Mouse (Mus musculus) bone marrow, adult 2 months (tissue): ENCODE measurements around the gene H2-Q4. TPM values are rescaled to one million over a fixed set of nuclear protein-coding genes. Genes with fewer than 3 reads are reported as not detected.
A peak's percentile ranks its signal among the peaks of the same experiment; 100 is the strongest.
"Not testable (repeated sequence)": the region's sequence is repeated elsewhere in the genome, so short reads cannot be mapped to it uniquely, and the experiment has no call there.

Source experiments
- H3K27ac ChIP-seq: fragments of 200-500 bp; 2 replicates; pipeline ENCODE4 v1.5.1; 2012; ENCODE audit warnings: low read depth, mild to moderate bottlenecking, control low read depth, inconsistent platforms, low read length; ENCODE audit not compliant: control insufficient read depth, poor library complexity, insufficient read depth
- H3K4me1 ChIP-seq: fragments of 200-500 bp; 2 replicates; pipeline ENCODE4 v1.6.1; 2011; ENCODE audit warnings: low read length; ENCODE audit not compliant: control insufficient read depth, insufficient read depth
- H3K4me3 ChIP-seq: fragments of 200-500 bp; replicated peaks from 2 replicates; pipeline ENCODE3; 2011; ENCODE audit warnings: mild to moderate bottlenecking, low read depth, low read length, control low read depth; ENCODE audit not compliant: control insufficient read depth
- CTCF ChIP-seq: fragments of 200-500 bp; IDR thresholded peaks from 2 replicates; pipeline ENCODE4 v1.5.1; 2011; ENCODE audit warnings: low read length, control low read depth; ENCODE audit not compliant: control insufficient read depth, insufficient read depth
- POLR2A ChIP-seq: fragments of 200-500 bp; IDR thresholded peaks from 2 replicates; pipeline ENCODE4 v1.6.1; 2011; ENCODE audit warnings: low read depth, mild to moderate bottlenecking, control low read depth, low read length, borderline replicate concordance; ENCODE audit not compliant: control insufficient read depth
- WGBS: fragments of 180-500 bp; shearing (Covaris S2); methylation state at CpG from one replicate; pipeline ENCODE4 v1.1.7; 2018; 5-methylcytosine and 5-hydroxymethylcytosine counted together
- polyA plus RNA-seq: library from polyadenylated mRNA; stranded (reverse); fragments of >200 nt; gene quantifications from 2 replicates; pipeline ENCODE4 v1.2.4, GENCODE M21; 2011; ENCODE audit warnings: low replicate concordance; ENCODE audit not compliant: missing spikeins, insufficient read depth, insufficient read length

H2-Q4 gene
- polyA plus RNA-seq, 1 experiment = 82.4 TPM

DNA sequence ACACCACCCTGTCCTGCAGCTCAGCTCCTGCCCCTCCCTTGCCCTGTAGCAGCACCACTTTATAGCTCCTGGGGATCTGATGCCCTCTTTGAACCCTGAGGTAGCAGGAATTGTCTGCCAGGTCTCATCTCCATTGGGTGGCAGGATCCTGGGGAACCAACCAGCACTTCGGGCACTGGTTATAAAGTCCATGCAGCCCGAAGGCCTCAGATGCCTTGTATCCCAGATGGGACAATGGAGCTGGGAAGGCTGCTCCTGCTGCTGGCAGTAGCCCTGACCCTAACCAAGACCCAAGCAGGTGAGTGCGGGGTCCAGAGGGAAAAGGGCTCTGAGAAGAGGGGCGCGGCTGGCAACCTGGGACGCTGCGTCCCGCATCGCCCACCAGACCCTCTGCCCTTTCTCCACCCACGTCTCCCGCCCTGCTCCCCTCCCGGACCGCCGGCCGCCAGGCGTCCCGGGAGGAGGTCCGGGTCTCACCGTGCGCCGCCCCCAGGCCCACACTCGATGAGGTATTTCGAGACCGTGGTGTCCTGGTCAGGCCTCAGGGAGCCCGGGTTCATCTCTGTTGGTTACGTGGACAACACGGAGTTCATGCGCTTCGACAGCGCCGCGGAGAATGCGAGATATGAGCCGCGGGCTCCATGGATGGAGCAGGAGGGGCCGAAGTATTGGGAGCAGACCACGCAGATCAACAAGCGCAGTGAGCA lies 20.5 kb upstream of the H2-Q4 start:
- peaks cover 1% of the 10 kb centered on the region; the same call in 1 of the 2 replicates for H3K4me1 ChIP-seq
- peak overlapping the region; percentile 48 for H3K4me3 ChIP-seq
- TF ChIP-seq POLR2A (no peak), CTCF (no peak)
- 15% methylated on average over 38 of the region's 38 CpGs for WGBS
- no peak overlapping the region for H3K27ac ChIP-seq

GRCm38 (mm10) chr17:35359470-35359862 lies 20.0 kb upstream of the H2-Q4 start:
- Histone ChIP-seq H3K4me1 (peaks cover 1% of the 10 kb centered on the region; the same call in 1 of the 2 replicates), H3K4me3 (peak overlapping the region; percentile 48), H3K27ac (no peak overlapping the region)
- WGBS = 20% methylated on average over 21 of the region's 21 CpGs
- no peak for TF ChIP-seq CTCF
- TF ChIP-seq POLR2A = no peak

GRCm38 (mm10) chr17:35379729-35380451 lies 473 bp downstream of the H2-Q4 start:
- H3K4me3 ChIP-seq = peak overlapping the region; percentile 88
- H3K4me1 ChIP-seq = no peaks in the 10 kb centered on the region
- H3K27ac ChIP-seq = peak overlapping the region; percentile 73
- under 1% methylated on average over 68 of the region's 70 CpGs for WGBS
- TF ChIP-seq POLR2A = peak; percentile 16; the same call in 1 of the 2 replicates
- TF ChIP-seq CTCF = no peak

DNA sequence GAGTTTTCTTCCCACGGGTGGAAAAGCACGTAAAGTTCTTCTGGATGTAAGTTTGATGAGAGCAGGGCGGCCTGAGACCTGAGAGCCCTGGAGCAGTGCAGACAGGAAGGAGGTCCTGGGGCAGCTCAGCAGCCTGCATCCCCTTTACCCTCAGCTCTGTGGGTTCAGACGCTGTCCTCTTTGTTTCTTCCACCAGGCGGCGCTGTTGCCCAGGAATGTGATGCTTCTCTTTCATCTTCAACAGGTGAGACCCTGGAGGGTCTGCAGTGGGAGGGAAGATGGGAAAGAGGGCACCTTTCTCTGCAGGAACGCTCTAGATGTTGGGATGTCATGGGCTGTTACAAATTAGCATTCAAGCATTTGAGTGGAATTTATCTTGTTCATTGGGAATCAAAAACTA lies 10.4 kb downstream of the H2-Q4 start:
- not testable (repeated sequence) for H3K4me3 ChIP-seq, H3K27ac ChIP-seq, H3K4me1 ChIP-seq
- TF ChIP-seq CTCF = peak; percentile 56; the same call in 1 of the 2 replicates
- WGBS = 6% methylated on average over 7 of the region's 7 CpGs

DNA sequence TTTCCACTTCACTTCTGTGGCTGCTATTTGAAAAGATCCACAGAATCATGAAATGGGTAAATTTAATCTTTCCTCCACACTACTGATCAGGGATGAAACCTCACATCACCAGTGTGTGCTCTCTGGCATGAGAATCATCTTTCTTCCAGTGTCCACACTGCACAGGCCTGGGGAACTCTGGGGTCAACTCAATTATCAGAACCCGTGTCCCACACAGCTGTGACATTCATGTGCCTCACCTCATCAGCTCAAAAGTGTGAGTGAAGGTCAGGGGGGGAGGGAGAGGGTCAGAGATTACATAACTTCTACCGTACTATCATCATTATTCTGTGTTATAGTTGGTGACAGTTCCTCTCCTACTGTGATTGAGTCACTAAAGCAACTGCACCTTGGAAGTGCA lies 13.3 kb downstream of the H2-Q4 start:
- WGBS = 48% methylated on average over 2 of the region's 2 CpGs
- H3K4me3 ChIP-seq, H3K27ac ChIP-seq, H3K4me1 ChIP-seq: not testable (repeated sequence)

GRCm38 (mm10) chr17:35393864-35394800 lies 14.7 kb downstream of the H2-Q4 start:
- TF ChIP-seq POLR2A = peak; percentile 21; the same call in 1 of the 2 replicates
- not testable (repeated sequence) for H3K4me1 ChIP-seq, H3K27ac ChIP-seq
- WGBS = 2% methylated on average over 61 of the region's 75 CpGs
- H3K4me3 ChIP-seq = peak overlapping the region; percentile 47

DNA sequence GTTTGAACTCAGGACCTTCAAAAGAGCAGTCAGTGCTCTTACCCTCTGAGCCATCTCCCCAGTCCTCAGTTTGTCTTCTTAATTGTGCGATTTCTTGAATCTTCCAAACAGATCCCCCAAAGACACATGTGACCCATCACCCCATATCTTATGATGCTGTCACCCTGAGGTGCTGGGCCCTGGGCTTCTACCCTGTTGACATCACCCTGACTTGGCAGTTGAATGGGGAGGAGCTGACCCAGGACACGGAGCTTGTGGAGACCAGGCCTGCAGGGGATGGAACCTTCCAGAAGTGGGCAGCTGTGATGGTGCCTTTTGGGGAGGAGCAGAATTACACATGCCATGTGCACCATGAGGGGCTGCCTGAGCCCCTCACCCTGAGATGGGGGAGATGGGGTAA lies 17.5 kb downstream of the H2-Q4 start:
- H3K27ac ChIP-seq, H3K4me1 ChIP-seq, H3K4me3 ChIP-seq: not testable (repeated sequence)
- WGBS = 82% methylated on average over 2 of the region's 2 CpGs

DNA sequence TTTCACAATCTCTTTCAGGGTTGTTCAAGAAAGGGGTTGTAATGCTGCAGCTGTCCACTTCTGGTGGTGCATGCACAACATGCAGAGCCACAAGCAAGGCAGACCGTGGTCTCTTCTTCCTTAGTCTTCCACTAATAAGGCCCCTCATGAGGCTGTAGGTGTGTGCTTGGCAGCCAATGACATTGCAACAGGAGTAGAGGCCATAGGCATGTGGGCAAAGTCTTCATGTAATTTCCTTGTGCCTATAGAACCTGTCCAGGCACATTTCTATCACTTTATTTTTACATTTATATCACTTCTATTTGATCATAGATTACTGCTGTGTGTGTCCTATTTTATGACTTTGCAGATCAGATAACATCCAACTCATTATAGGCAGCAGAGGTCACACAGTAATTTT lies 33.6 kb downstream of the H2-Q4 start:
- H3K4me3 ChIP-seq, H3K4me1 ChIP-seq, H3K27ac ChIP-seq: not testable (repeated sequence)
- no CpG with 5 or more reads among the region's 1 CpGs for WGBS

GRCm38 (mm10) chr17:35415273-35416129 lies 36.1 kb downstream of the H2-Q4 start:
- H3K4me1 ChIP-seq, H3K4me3 ChIP-seq, H3K27ac ChIP-seq: not testable (repeated sequence)
- WGBS = 0% methylated on average over 2 of the region's 10 CpGs
